Mouse (Mus musculus): ENCODE data around the gene Igsf21. TPM values are rescaled to one million over a fixed set of nuclear protein-coding genes. Genes with fewer than 3 reads are reported as not detected.
A peak's percentile ranks its signal among the peaks of the same experiment; 100 is the strongest.

Gene Igsf21
- polyA plus RNA-seq, 1 experiment from 2014 or later = 0.19 TPM

- no peak for ATAC-seq (ENCODE audit: insufficient number of reproducible peaks, insufficient read depth, low FRiP score, low read depth)
- H3K36me3 ChIP-seq (ENCODE audit: control insufficient read depth, insufficient read depth, low read length) = no peaks in the 10 kb centered on the region
- H3K27me3 ChIP-seq (ENCODE audit: control insufficient read depth, insufficient read depth, low read length) = no peaks in the 10 kb centered on the region
- H3K4me1 ChIP-seq (ENCODE audit: control insufficient read depth in 2 of 2, insufficient read depth in 2 of 2, low read length in 2 of 2) = no peaks in the 10 kb centered on the region
- H3K4me2 ChIP-seq (ENCODE audit: low read length) = no peak overlapping the region
- no peak overlapping the region for H3K9ac ChIP-seq (ENCODE audit: low read length)
- H3K4me3 ChIP-seq (ENCODE audit: control insufficient read depth in 1 of 2, insufficient read depth in 1 of 2, low read depth in 1 of 2, low read length in 2 of 2) = no peak overlapping the region
- 78% methylated on average over 9 of the region's 9 CpGs for WGBS
- H3K9me3 ChIP-seq (ENCODE audit: control insufficient read depth, low read length) = no peaks in the 10 kb centered on the region
- no peak overlapping the region for H3K27ac ChIP-seq (replicated peaks in 1 of 2; ENCODE audit: control insufficient read depth in 1 of 2, insufficient read depth in 1 of 2, low read depth in 2 of 2, low read length in 2 of 2)
These were observed 130.8 kb downstream of the Igsf21 start for GRCm38 (mm10) chr4:140115756-140116155.

GRCm38 (mm10) chr4:140115053-140115452 lies 131.5 kb downstream of the Igsf21 start:
- H3K27me3 ChIP-seq (ENCODE audit: control insufficient read depth, insufficient read depth, low read length) = peaks cover 5% of the 10 kb centered on the region
- no peaks in the 10 kb centered on the region for H3K36me3 ChIP-seq (ENCODE audit: control insufficient read depth, insufficient read depth, low read length)
- no peak overlapping the region for H3K4me2 ChIP-seq (ENCODE audit: low read length)
- H3K4me3 ChIP-seq (ENCODE audit: control insufficient read depth in 1 of 2, insufficient read depth in 1 of 2, low read depth in 1 of 2, low read length in 2 of 2) = no peak overlapping the region
- H3K9me3 ChIP-seq (ENCODE audit: control insufficient read depth, low read length) = no peaks in the 10 kb centered on the region
- ATAC-seq (ENCODE audit: insufficient number of reproducible peaks, insufficient read depth, low FRiP score, low read depth) = no peak
- no peak overlapping the region for H3K27ac ChIP-seq (replicated peaks in 1 of 2; ENCODE audit: control insufficient read depth in 1 of 2, insufficient read depth in 1 of 2, low read depth in 2 of 2, low read length in 2 of 2)
- H3K9ac ChIP-seq (ENCODE audit: low read length) = no peak overlapping the region
- H3K4me1 ChIP-seq (ENCODE audit: control insufficient read depth in 2 of 2, insufficient read depth in 2 of 2, low read length in 2 of 2) = no peaks in the 10 kb centered on the region
- WGBS = 85% methylated on average over 6 of the region's 6 CpGs

GRCm38 (mm10) chr4:140113690-140114475 lies 132.7 kb downstream of the Igsf21 start:
- Histone ChIP-seq H3K9me3 (ENCODE audit: control insufficient read depth, low read length) (no peaks in the 10 kb centered on the region), H3K27me3 (ENCODE audit: control insufficient read depth, insufficient read depth, low read length) (peaks cover 17% of the 10 kb centered on the region), H3K4me1 (ENCODE audit: control insufficient read depth in 2 of 2, insufficient read depth in 2 of 2, low read length in 2 of 2) (no peaks in the 10 kb centered on the region; a peak in 1 of 4 replicates), H3K36me3 (ENCODE audit: control insufficient read depth, insufficient read depth, low read length) (no peaks in the 10 kb centered on the region), H3K27ac (replicated peaks in 1 of 2; ENCODE audit: control insufficient read depth in 1 of 2, insufficient read depth in 1 of 2, low read depth in 2 of 2, low read length in 2 of 2) (no peak overlapping the region), H3K4me3 (ENCODE audit: control insufficient read depth in 1 of 2, insufficient read depth in 1 of 2, low read depth in 1 of 2, low read length in 2 of 2) (no peak overlapping the region), H3K9ac (ENCODE audit: low read length) (no peak overlapping the region), H3K4me2 (ENCODE audit: low read length) (no peak overlapping the region)
- ATAC-seq (ENCODE audit: insufficient number of reproducible peaks, insufficient read depth, low FRiP score, low read depth) = no peak
- WGBS = 73% methylated on average over 18 of the region's 18 CpGs

GRCm38 (mm10) chr4:140109626-140109948 lies 137.0 kb downstream of the Igsf21 start:
- peak overlapping the region; percentile 61 for H3K4me2 ChIP-seq (ENCODE audit: low read length)
- H3K9me3 ChIP-seq (ENCODE audit: control insufficient read depth, low read length) = no peaks in the 10 kb centered on the region
- WGBS = 41% methylated on average over 6 of the region's 6 CpGs
- no peak overlapping the region for H3K27ac ChIP-seq (replicated peaks in 1 of 2; ENCODE audit: control insufficient read depth in 1 of 2, insufficient read depth in 1 of 2, low read depth in 2 of 2, low read length in 2 of 2)
- no peaks in the 10 kb centered on the region; a peak in 1 of 4 replicates for H3K4me1 ChIP-seq (ENCODE audit: control insufficient read depth in 2 of 2, insufficient read depth in 2 of 2, low read length in 2 of 2)
- no peak for ATAC-seq (ENCODE audit: insufficient number of reproducible peaks, insufficient read depth, low FRiP score, low read depth)
- peak overlapping the region in 1 of 2 experiments; percentile 27; a peak in 1 of 4 replicates for H3K4me3 ChIP-seq (ENCODE audit: control insufficient read depth in 1 of 2, insufficient read depth in 1 of 2, low read depth in 1 of 2, low read length in 2 of 2)
- no peak overlapping the region for H3K9ac ChIP-seq (ENCODE audit: low read length)
- H3K36me3 ChIP-seq (ENCODE audit: control insufficient read depth, insufficient read depth, low read length) = no peaks in the 10 kb centered on the region
- peaks cover 43% of the 10 kb centered on the region for H3K27me3 ChIP-seq (ENCODE audit: control insufficient read depth, insufficient read depth, low read length)

GRCm38 (mm10) chr4:140108871-140109625 lies 137.5 kb downstream of the Igsf21 start:
- Histone ChIP-seq H3K36me3 (ENCODE audit: control insufficient read depth, insufficient read depth, low read length) (no peaks in the 10 kb centered on the region), H3K4me3 (ENCODE audit: control insufficient read depth in 1 of 2, insufficient read depth in 1 of 2, low read depth in 1 of 2, low read length in 2 of 2) (peak overlapping the region; percentile 26 to 27), H3K27me3 (ENCODE audit: control insufficient read depth, insufficient read depth, low read length) (peaks cover 47% of the 10 kb centered on the region), H3K9ac (ENCODE audit: low read length) (no peak overlapping the region; the same call in 1 of the 2 replicates), H3K4me2 (ENCODE audit: low read length) (peak overlapping the region; percentile 61), H3K4me1 (ENCODE audit: control insufficient read depth in 2 of 2, insufficient read depth in 2 of 2, low read length in 2 of 2) (no peaks in the 10 kb centered on the region; a peak in 1 of 4 replicates), H3K9me3 (ENCODE audit: control insufficient read depth, low read length) (no peaks in the 10 kb centered on the region), H3K27ac (replicated peaks in 1 of 2; ENCODE audit: control insufficient read depth in 1 of 2, insufficient read depth in 1 of 2, low read depth in 2 of 2, low read length in 2 of 2) (no peak overlapping the region)
- no peak for ATAC-seq (ENCODE audit: insufficient number of reproducible peaks, insufficient read depth, low FRiP score, low read depth)
- WGBS = 1% methylated on average over 32 of the region's 32 CpGs

GRCm38 (mm10) chr4:140107161-140107560 lies 139.4 kb downstream of the Igsf21 start:
- peaks cover 0 to 3% of the 10 kb centered on the region in 2 experiments; a peak in 1 of 4 replicates for H3K4me1 ChIP-seq (ENCODE audit: control insufficient read depth in 2 of 2, insufficient read depth in 2 of 2, low read length in 2 of 2)
- 69% methylated on average over 11 of the region's 12 CpGs for WGBS

GRCm38 (mm10) chr4:140104795-140105194 lies 141.8 kb downstream of the Igsf21 start:
- H3K27me3 ChIP-seq (ENCODE audit: control insufficient read depth, insufficient read depth, low read length) = peaks cover 63% of the 10 kb centered on the region
- ATAC-seq (ENCODE audit: insufficient number of reproducible peaks, insufficient read depth, low FRiP score, low read depth) = no peak
- H3K4me1 ChIP-seq (ENCODE audit: control insufficient read depth in 2 of 2, insufficient read depth in 2 of 2, low read length in 2 of 2) = peaks cover 0 to 3% of the 10 kb centered on the region in 2 experiments; a peak in 1 of 4 replicates
- no peak overlapping the region for H3K4me2 ChIP-seq (ENCODE audit: low read length)
- H3K4me3 ChIP-seq (ENCODE audit: control insufficient read depth in 1 of 2, insufficient read depth in 1 of 2, low read depth in 1 of 2, low read length in 2 of 2) = no peak overlapping the region
- H3K27ac ChIP-seq (replicated peaks in 1 of 2; ENCODE audit: control insufficient read depth in 1 of 2, insufficient read depth in 1 of 2, low read depth in 2 of 2, low read length in 2 of 2) = no peak overlapping the region
- no peak overlapping the region for H3K9ac ChIP-seq (ENCODE audit: low read length)
- H3K9me3 ChIP-seq (ENCODE audit: control insufficient read depth, low read length) = no peaks in the 10 kb centered on the region
- no peaks in the 10 kb centered on the region for H3K36me3 ChIP-seq (ENCODE audit: control insufficient read depth, insufficient read depth, low read length)
- WGBS = 5% methylated on average over 6 of the region's 6 CpGs

More at GRCm38 (mm10) chr4:140107161-140107560, 139.4 kb downstream of the Igsf21 start:
- H3K4me2 ChIP-seq (ENCODE audit: low read length) = no peak overlapping the region
- peaks cover 65% of the 10 kb centered on the region for H3K27me3 ChIP-seq (ENCODE audit: control insufficient read depth, insufficient read depth, low read length)
- H3K9ac ChIP-seq (ENCODE audit: low read length) = no peak overlapping the region
- no peak overlapping the region for H3K27ac ChIP-seq (replicated peaks in 1 of 2; ENCODE audit: control insufficient read depth in 1 of 2, insufficient read depth in 1 of 2, low read depth in 2 of 2, low read length in 2 of 2)
- no peak for ATAC-seq (ENCODE audit: insufficient number of reproducible peaks, insufficient read depth, low FRiP score, low read depth)
- no peaks in the 10 kb centered on the region for H3K36me3 ChIP-seq (ENCODE audit: control insufficient read depth, insufficient read depth, low read length)
- H3K4me3 ChIP-seq (ENCODE audit: control insufficient read depth in 1 of 2, insufficient read depth in 1 of 2, low read depth in 1 of 2, low read length in 2 of 2) = no peak overlapping the region
- H3K9me3 ChIP-seq (ENCODE audit: control insufficient read depth, low read length) = no peaks in the 10 kb centered on the region

Data from heart, embryonic 14.5 days (tissue).